Mouse (Mus musculus) Patski (cell line): ENCODE data around the gene Prr27. TPM values are rescaled to one million over a fixed set of nuclear protein-coding genes. Genes with fewer than 3 reads are reported as not detected.

ENCODE experiments used
- ATAC-seq: fragments of 100-300 bp; one replicate; pipeline ENCODE4 v1.8.0; 2021
- CTCF ChIA-PET: fragments of 350-600 bp; sonication (Branson Sonifier 250); formaldehyde crosslinking; loops from one replicate; lab custom pipeline; 2022; ENCODE audit warnings: inconsistent platforms; lab: Charles Lee
- POLR2A ChIA-PET: fragments of 350-600 bp; sonication (Branson Sonifier 250); formaldehyde crosslinking; loops from one replicate; lab custom pipeline; 2022; ENCODE audit warnings: antibody characterized with exemption, inconsistent platforms; lab: Charles Lee
- DNase-seq: peaks from one replicate; pipeline ENCODE4 v3.0.0-alpha.2; 2011; ENCODE audit warnings: low read depth, low spot score
- H3K27me3 ChIP-seq: fragments of 371-371 bp; one replicate; pipeline ENCODE4 v1.5.1; 2021
- CTCF ChIP-seq: fragments of 100-300 bp; IDR thresholded peaks from one replicate; pipeline ENCODE4 v1.5.1; 2021
- in situ Hi-C: fragments of 300-500 bp; cut with MboI; formaldehyde crosslinking; loops from 3 replicates; pipeline ENCODE4 v1.11.1; 2018; ENCODE audit warnings: low pct_unique_long_range_greater_than_20kb, mixed read lengths
- polyA plus RNA-seq: library from polyadenylated mRNA; unstranded; gene quantifications from one replicate; pipeline ENCODE4 v1.2.3, GENCODE M21; 2021

Gene Prr27
- not detected for polyA plus RNA-seq

- no peaks in the 10 kb centered on the region for H3K27me3 ChIP-seq
- CTCF ChIA-PET = no interaction called here
- in situ Hi-C loops = no loop called here
- ATAC-seq (no peak), DNase-seq (no peak)
- TF ChIP-seq CTCF = no peak
- POLR2A ChIA-PET = no interaction called here
Observed at GRCm38 (mm10) chr5:87825386-87825785, at the start of gene Prr27. TSS of gene Prr27 (plus strand) at chr5:87825686.

GRCm38 (mm10) chr5:87782731-87783130 lies 42.8 kb upstream of the Prr27 start:
- no peak for DNase-seq
- no peak for TF ChIP-seq CTCF
- peaks cover 5% of the 10 kb centered on the region for H3K27me3 ChIP-seq
- in situ Hi-C loops = no loop called here
- ChIA-PET POLR2A (no interaction called here), CTCF (no interaction called here)
- ATAC-seq = no peak

GRCm38 (mm10) chr5:87807782-87808181 lies 17.7 kb upstream of the Prr27 start, which contains the start of gene Csn1s2b:
TSS of gene Csn1s2b (plus strand) at chr5:87808082.
- DNase-seq (no peak), ATAC-seq (no peak)
- no peak for TF ChIP-seq CTCF
- POLR2A ChIA-PET = no interaction called here
- no peaks in the 10 kb centered on the region for H3K27me3 ChIP-seq
- CTCF ChIA-PET = interaction anchor here (0.7 kb wide), 1 partner anchor 14 kb away, joined by 3 read pairs; no protein-coding TSS in a partner anchor
- in situ Hi-C loops = no loop called here

GRCm38 (mm10) chr5:87809253-87809652 lies 16.2 kb upstream of the Prr27 start:
- in situ Hi-C loops = no loop called here
- DNase-seq (no peak), ATAC-seq (no peak)
- POLR2A ChIA-PET = no interaction called here
- CTCF ChIA-PET = no interaction called here
- no peaks in the 10 kb centered on the region for H3K27me3 ChIP-seq
- peak; percentile 21 for TF ChIP-seq CTCF

GRCm38 (mm10) chr5:87855136-87855716 lies 29.7 kb downstream of the Prr27 start:
- no peak for ATAC-seq
- CTCF ChIA-PET = no interaction called here
- POLR2A ChIA-PET = no interaction called here
- no peak for DNase-seq
- in situ Hi-C loops = no loop called here
- TF ChIP-seq CTCF = no peak
- H3K27me3 ChIP-seq = peaks cover 5% of the 10 kb centered on the region

GRCm38 (mm10) chr5:87870084-87870483 lies 44.6 kb downstream of the Prr27 start:
- POLR2A ChIA-PET = no interaction called here
- H3K27me3 ChIP-seq = no peaks in the 10 kb centered on the region
- TF ChIP-seq CTCF = no peak
- no peak for DNase-seq
- ATAC-seq = no peak
- CTCF ChIA-PET = interaction anchor here (0.7 kb wide), 1 partner anchor 10 kb away, joined by 3 read pairs; no protein-coding TSS in a partner anchor
- in situ Hi-C loops = no loop called here

GRCm38 (mm10) chr5:87871423-87871822 lies 45.9 kb downstream of the Prr27 start:
- ChIA-PET POLR2A (no interaction called here), CTCF (no interaction called here)
- no peak for ATAC-seq
- peaks cover 1% of the 10 kb centered on the region for H3K27me3 ChIP-seq
- in situ Hi-C loops = no loop called here
- no peak for DNase-seq
- TF ChIP-seq CTCF = peak; percentile 53

- DNase-seq = no peak
- TF ChIP-seq CTCF = no peak
- ChIA-PET POLR2A (no interaction called here), CTCF (interaction anchor here (0.8 to 1.0 kb wide), 2 partner anchors 11 to 259 kb away, joined by 3 read pairs; no protein-coding TSS in a partner anchor)
- in situ Hi-C loops = no loop called here
- ATAC-seq = no peak
- H3K27me3 ChIP-seq = no peaks in the 10 kb centered on the region
Observed at GRCm38 (mm10) chr5:87884729-87885128, 59.2 kb downstream of the Prr27 start, which contains the start of gene Odam. TSS of gene Odam (plus strand) at chr5:87885029.

Other genes starting within 250 kb of the Prr27 start
- not detected for gene Sult1e1, start 234.1 kb upstream of the Prr27 start, polyA plus RNA-seq
- not detected for gene Csn1s1, start 159.5 kb upstream of the Prr27 start, polyA plus RNA-seq
- not detected for gene Csn2, start 126.1 kb upstream of the Prr27 start, polyA plus RNA-seq
- gene Csn1s2a, start 51.1 kb upstream of the Prr27 start, polyA plus RNA-seq = not detected
- not detected for gene Csn1s2b, start 17.6 kb upstream of the Prr27 start, polyA plus RNA-seq
- gene Odam, start 59.3 kb downstream of the Prr27 start, polyA plus RNA-seq = not detected
- not detected for gene Csn3, start 99.9 kb downstream of the Prr27 start, polyA plus RNA-seq
- not detected for gene 2310003L06Rik, start 143.8 kb downstream of the Prr27 start, polyA plus RNA-seq
- gene Gm28434, start 143.8 kb downstream of the Prr27 start, polyA plus RNA-seq = not detected
- gene Cabs1, start 153.8 kb downstream of the Prr27 start, polyA plus RNA-seq = not detected
- gene Smr3a, start 176.9 kb downstream of the Prr27 start, polyA plus RNA-seq = not detected